Mouse (Mus musculus) erythroblast, embryonic 14.5 days (primary cell): Measurements from ENCODE around the gene Pip4k2a.

Experiments used
- GATA1 ChIP-seq: IDR thresholded peaks from 2 replicates; pipeline ENCODE4 v1.6.1; 2012; ENCODE audit warnings: low read length, inconsistent platforms, mixed read lengths
- TAL1 ChIP-seq: IDR thresholded peaks from 3 replicates; pipeline ENCODE4 v1.6.1; 2012; ENCODE audit warnings: low read length, inconsistent platforms, mixed read lengths

GRCm38 (mm10) chr2:18943366-18943765 lies 54.6 kb downstream of the Pip4k2a start:
- TF ChIP-seq GATA1 (no peak), TAL1 (no peak)
